Mouse (Mus musculus) colon, adult 2 months (tissue): ENCODE data around the gene Nelfe. TPM values are rescaled to one million over a fixed set of nuclear protein-coding genes. Genes with fewer than 3 reads are reported as not detected.

Experiments used
- polyA plus RNA-seq: library from polyadenylated mRNA; depleted of rRNA; stranded (reverse); fragments of >200 nt; gene quantifications from 2 replicates; pipeline ENCODE4 v1.2.3, GENCODE M21; 2012; rRNA removed

Nelfe gene
- polyA plus RNA-seq, result 22.3 and 23.8 TPM in 2 replicates

DNA sequence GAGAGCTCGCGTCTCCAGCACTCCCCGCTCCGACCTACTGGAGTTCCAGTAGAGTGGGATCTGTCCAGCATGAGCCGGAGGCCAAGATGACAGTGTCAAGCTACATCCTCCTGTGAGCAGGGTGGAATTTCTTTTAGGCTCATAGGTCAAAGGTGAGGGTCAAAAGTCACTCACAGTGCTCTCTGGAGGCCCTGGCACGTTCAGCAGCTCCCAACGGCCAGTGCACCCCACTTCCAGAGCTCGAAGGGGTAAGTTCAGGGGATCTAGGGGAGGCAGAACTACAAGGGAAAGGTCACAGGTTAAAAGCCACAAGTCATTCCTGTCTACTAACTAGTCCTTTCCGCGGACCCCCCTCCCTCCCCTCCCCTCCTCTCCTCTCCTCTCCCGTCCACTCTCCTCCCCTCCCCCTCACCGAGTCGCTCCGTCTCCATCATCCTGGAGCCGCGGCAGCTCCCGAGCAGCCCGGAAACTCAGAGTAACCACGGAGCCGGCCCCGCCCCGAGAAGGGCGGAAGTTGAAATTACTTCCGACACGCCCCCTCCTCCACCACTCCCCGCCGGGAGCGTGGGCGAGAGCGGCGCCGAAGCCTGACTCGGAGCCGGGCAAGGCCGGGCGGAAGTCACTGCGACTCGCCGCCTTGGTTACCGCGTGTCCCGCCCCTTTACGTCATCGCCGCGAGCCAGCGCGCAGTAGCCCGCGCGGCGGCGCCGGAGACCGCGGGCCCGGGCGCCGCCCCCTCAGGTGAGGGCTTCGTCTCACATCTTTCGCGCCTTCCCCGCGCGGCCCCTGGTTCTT is at the start of gene Nelfe, which contains the start of gene Skiv2l:
Gene Nelfe, plus strand, starts transcription at position 670 of the 795 bp plus-strand sequence.
Gene Skiv2l, minus strand, starts transcription at position 489 of the 795 bp plus-strand sequence.

DNA sequence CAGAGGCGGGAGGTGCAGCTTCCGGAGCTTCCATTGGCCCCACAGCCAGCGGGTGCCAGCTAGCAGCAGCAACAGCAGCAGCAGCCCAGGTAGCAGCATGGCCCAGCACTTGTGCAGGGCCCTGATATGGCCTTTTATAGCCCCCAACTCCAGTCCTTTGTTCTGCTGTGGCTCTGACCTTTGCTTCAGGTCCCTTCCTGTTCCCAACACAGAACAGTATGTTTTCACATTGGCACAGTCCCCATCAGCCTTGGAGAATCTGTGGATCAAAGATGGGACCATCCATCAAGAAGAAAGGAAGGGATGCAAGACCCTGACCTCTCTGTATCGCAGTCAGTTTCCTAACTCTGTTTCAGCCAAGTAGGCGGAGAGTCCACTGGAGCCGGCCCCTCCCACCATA is 45.9 kb upstream of the Nelfe start, which contains the start of gene Cyp21a1:
Gene Cyp21a1, minus strand, starts transcription at position 261 of the 400 bp plus-strand sequence.

DNA sequence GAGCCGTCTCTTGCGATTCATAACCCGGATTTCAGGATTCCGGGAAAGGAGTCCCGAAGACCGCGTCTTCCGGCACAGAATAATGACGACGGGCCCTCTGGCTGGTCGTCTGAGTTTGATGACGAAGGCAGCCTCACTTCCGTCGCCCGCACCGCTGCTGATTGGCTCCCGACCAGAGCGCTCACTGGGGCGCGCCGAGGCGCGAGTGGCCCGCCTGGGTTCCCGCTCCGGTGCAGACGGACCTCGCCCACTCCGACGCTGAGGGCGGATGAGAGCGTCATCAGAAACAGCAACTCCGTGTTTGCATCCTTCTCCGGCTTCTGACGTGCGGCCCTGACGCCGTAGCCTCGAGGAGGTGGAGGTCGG is 13.4 kb upstream of the Nelfe start, which contains the start of the genes Stk19 and Dxo:
Gene Stk19, minus strand, starts transcription at position 90 of the 366 bp plus-strand sequence.
Gene Dxo, plus strand, starts transcription at position 164 of the 366 bp plus-strand sequence.

DNA sequence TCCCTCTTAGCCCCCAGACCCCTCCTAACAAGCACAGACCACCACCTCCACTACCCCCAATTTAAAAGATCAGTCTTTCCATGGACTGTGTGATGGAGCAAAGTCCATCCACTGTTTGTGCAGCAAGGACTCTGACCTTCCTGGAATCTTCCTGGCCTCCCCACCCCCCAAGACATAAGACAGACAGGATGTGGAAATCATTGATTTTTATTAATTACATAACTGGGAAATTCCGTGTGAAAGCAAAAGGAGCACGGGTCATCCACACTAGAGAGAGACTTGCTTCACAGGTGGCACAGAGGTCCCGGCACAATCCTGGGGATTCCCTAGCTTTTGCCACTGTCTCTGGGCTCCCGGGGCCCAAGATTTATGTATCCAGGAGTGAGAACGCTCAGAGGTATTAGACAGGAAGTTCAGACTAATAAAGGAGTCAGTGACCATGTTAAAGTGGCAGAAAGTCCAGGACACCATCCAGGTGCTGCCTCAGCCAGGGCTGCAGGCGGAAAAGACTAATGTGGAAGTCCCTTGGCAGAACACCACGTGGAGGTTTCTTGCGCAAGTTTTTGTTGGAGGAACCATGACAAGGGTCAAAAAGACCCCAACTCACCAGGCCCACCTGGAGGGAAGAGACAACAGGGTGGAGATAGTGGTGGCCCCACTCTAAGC is 12.4 kb downstream of the Nelfe start, which contains the start of gene Cfb:
Gene Cfb, minus strand, starts transcription at position 103 of the 666 bp plus-strand sequence.

DNA sequence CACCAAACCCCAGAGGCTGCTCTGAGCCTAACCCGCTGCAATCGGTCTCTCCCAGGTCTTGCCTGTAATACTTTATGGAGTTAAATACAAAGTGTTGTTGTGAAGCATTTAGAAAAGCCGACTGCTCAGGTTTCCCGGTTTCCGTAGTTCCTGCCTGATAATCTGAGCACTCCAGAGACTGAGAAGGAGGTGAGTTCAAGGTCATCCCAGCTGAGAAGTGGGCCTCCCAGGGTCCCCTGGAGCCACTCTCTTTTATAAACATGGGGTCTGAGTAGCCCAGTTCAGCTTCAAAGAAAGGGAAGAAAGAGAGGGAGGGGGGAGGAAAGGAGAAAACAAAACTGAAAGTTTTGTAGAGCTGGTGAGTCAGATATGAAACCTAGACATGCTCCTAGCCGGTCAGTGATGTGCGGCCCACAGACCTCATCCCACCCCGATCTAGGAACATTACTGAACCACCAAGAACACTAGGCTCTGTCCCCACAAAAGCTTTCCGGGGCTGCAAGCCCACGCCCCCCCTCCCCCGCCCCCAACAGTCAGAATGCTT is 29.2 kb downstream of the Nelfe start, which contains the start of gene Zbtb12:
Gene Zbtb12, plus strand, starts transcription at position 148 of the 544 bp plus-strand sequence.

DNA sequence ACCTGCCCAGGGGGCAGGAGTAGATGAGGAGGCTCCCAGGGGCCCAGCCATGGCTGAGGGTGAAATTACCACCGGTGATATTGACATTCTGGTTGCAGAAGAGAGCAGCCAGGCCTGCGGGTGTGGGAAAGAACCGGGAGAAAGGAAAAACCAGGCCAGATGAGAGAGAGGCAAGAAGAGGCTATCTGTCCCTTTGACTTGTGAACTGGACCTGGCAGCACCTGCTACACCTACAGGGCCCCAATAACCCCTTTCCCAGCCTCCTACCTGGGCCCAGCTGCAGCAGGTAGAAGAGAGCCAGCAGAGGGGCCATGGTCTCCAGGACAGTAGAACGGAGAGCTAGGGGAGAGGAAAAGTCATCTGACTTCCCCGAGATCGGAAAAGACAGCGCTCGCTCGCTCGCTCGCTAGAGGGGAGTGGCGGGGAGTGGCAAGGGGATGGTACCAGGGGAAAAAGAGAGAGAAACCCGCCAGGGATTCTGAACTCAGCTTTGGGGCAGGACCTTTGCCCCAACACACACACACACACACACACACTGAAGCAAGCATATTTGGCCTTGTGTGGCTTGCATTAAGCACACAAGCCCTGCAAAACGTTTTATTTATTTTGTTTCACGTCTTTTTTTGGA is 31.6 kb downstream of the Nelfe start, which contains the start of gene Gm20547:
Gene Gm20547, minus strand, starts transcription at position 360 of the 628 bp plus-strand sequence.

DNA sequence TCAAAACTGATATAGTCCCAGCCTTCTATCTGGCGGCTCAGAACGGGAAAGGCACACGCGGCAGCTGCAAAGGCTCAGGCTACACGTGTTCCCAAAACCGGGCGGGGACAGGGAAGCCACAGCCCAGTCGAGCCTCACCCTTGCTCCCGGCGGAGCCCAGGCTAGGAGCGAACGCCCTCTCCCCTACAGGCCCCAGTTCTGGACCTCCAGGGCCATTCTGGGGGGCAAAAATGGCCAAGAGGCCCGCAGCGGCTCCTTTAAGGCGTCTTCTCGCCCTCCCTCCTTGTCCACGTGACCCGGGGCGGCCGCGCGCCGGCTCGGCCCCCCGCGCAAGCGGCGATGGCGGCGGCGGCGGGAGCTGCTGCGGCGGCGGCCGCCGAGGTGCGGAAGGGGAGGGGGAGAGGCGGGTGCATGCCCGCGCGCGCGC is 48.0 kb downstream of the Nelfe start, which contains the start of the genes C2 and Ehmt2:
Gene C2, minus strand, starts transcription at position 106 of the 427 bp plus-strand sequence.
Gene Ehmt2, plus strand, starts transcription at position 310 of the 427 bp plus-strand sequence.

Other genes with a start within 250 kb of the Nelfe start
- gene Rnf5, start 246.7 kb upstream of the Nelfe start, polyA plus RNA-seq, result 91.2 and 137 TPM in 2 replicates
- 343 and 453 TPM in 2 replicates for gene Agpat1, start 246.1 kb upstream of the Nelfe start, polyA plus RNA-seq
- gene Egfl8, start 234.4 kb upstream of the Nelfe start, polyA plus RNA-seq, result 3.5 and 4.3 TPM in 2 replicates
- gene Ppt2, start 221.9 kb upstream of the Nelfe start, polyA plus RNA-seq, result 44.8 and 48.2 TPM in 2 replicates
- 6.9 and 8.9 TPM in 2 replicates for gene Prrt1, start 220.9 kb upstream of the Nelfe start, polyA plus RNA-seq
- 4.6 and 5.3 TPM in 2 replicates for gene Fkbpl, start 205.6 kb upstream of the Nelfe start, polyA plus RNA-seq
- gene Atf6b, start 203.2 kb upstream of the Nelfe start, polyA plus RNA-seq, result 93.5 and 97.8 TPM in 2 replicates
- 56.6 TPM in 2 replicates for gene Tnxb, start 179.9 kb upstream of the Nelfe start, polyA plus RNA-seq
- 24.3 and 25.4 TPM in 2 replicates for gene C4b, start 106.5 kb upstream of the Nelfe start, polyA plus RNA-seq
- not detected in 2 replicates for gene Cyp21a1, start 45.8 kb upstream of the Nelfe start, polyA plus RNA-seq
- gene Stk19, start 13.4 kb upstream of the Nelfe start, polyA plus RNA-seq, result 50.0 and 62.6 TPM in 2 replicates
- 65.2 and 67.7 TPM in 2 replicates for gene Dxo, start 13.4 kb upstream of the Nelfe start, polyA plus RNA-seq
- gene Skiv2l, start 181 bp upstream of the Nelfe start, polyA plus RNA-seq, result 94.8 and 130 TPM in 2 replicates
- 28.6 and 30.9 TPM in 2 replicates for gene Cfb, start 12.1 kb downstream of the Nelfe start, polyA plus RNA-seq
- 7.3 and 7.9 TPM in 2 replicates for gene Zbtb12, start 29.1 kb downstream of the Nelfe start, polyA plus RNA-seq
- not detected in 2 replicates for gene Gm20547, start 31.7 kb downstream of the Nelfe start, polyA plus RNA-seq
- gene C2, start 47.9 kb downstream of the Nelfe start, polyA plus RNA-seq, result 4.2 and 4.7 TPM in 2 replicates
- 317 and 331 TPM in 2 replicates for gene Ehmt2, start 48.1 kb downstream of the Nelfe start, polyA plus RNA-seq
- 338 and 452 TPM in 2 replicates for gene Slc44a4, start 64.1 kb downstream of the Nelfe start, polyA plus RNA-seq
- 197 and 259 TPM in 2 replicates for gene Neu1, start 80.9 kb downstream of the Nelfe start, polyA plus RNA-seq
- gene Hspa1b, start 108.8 kb downstream of the Nelfe start, polyA plus RNA-seq, result 77.4 and 78.5 TPM in 2 replicates
- gene Gm20481, start 119.5 kb downstream of the Nelfe start, polyA plus RNA-seq, result not detected in 2 replicates
- gene Hspa1a, start 121.8 kb downstream of the Nelfe start, polyA plus RNA-seq, result 40.8 and 41.4 TPM in 2 replicates
- gene Hspa1l, start 122.3 kb downstream of the Nelfe start, polyA plus RNA-seq, result 0.30 and 0.82 TPM in 2 replicates
- gene Lsm2, start 131.5 kb downstream of the Nelfe start, polyA plus RNA-seq, result 57.6 and 64.6 TPM in 2 replicates
- 196 and 213 TPM in 2 replicates for gene Vars, start 150.6 kb downstream of the Nelfe start, polyA plus RNA-seq
- 0.73 and 0.83 TPM in 2 replicates for gene Vwa7, start 166.2 kb downstream of the Nelfe start, polyA plus RNA-seq
- 1.0 and 2.3 TPM in 2 replicates for gene Sapcd1, start 177.6 kb downstream of the Nelfe start, polyA plus RNA-seq
- gene Msh5, start 196.4 kb downstream of the Nelfe start, polyA plus RNA-seq, result 4.0 and 6.0 TPM in 2 replicates
- gene Clic1, start 199.6 kb downstream of the Nelfe start, polyA plus RNA-seq, result 209 and 215 TPM in 2 replicates
- gene Ddah2, start 208.6 kb downstream of the Nelfe start, polyA plus RNA-seq, result 32.5 and 33.0 TPM in 2 replicates
- gene Ly6g6c, start 215.0 kb downstream of the Nelfe start, polyA plus RNA-seq, result 5.6 and 10.4 TPM in 2 replicates
- gene Mpig6b, start 215.8 kb downstream of the Nelfe start, polyA plus RNA-seq, result 0.82 and 1.0 TPM in 2 replicates
- gene Ly6g6e, start 226.5 kb downstream of the Nelfe start, polyA plus RNA-seq, result 77.8 and 86.1 TPM in 2 replicates
- 19.4 and 23.3 TPM in 2 replicates for gene Ly6g6d, start 227.7 kb downstream of the Nelfe start, polyA plus RNA-seq
- gene Ly6g6f, start 235.2 kb downstream of the Nelfe start, polyA plus RNA-seq, result 2.1 and 2.8 TPM in 2 replicates
- gene Abhd16a, start 238.9 kb downstream of the Nelfe start, polyA plus RNA-seq, result 238 and 254 TPM in 2 replicates